Mouse (Mus musculus) brain, embryonic 14.5 days (tissue): ENCODE data around the gene Adamtsl2. TPM values are rescaled to one million over a fixed set of nuclear protein-coding genes. Genes with fewer than 3 reads are reported as not detected.
A peak's percentile ranks its signal among the peaks of the same experiment; 100 is the strongest.

Experiments used
- DNase-seq: peaks from one replicate; pipeline ENCODE4 v3.0.0-alpha.2; 2011; ENCODE audit warnings: low read depth
- CTCF ChIP-seq: fragments of 200-500 bp; IDR thresholded peaks from 2 replicates; pipeline ENCODE4 v1.5.1; 2012; ENCODE audit warnings: inconsistent platforms, mild to moderate bottlenecking, moderate library complexity, borderline replicate concordance; ENCODE audit not compliant: insufficient read depth, insufficient read length; ENCODE audit errors: extremely low read depth
- POLR2A ChIP-seq: fragments of 200-500 bp; IDR thresholded peaks from 2 replicates; pipeline ENCODE4 v1.6.1; 2012; ENCODE audit warnings: mild to moderate bottlenecking, inconsistent platforms, borderline replicate concordance; ENCODE audit not compliant: poor library complexity, insufficient read depth, insufficient read length, severe bottlenecking; ENCODE audit errors: extremely low read depth
- polyA plus RNA-seq: library from polyadenylated mRNA; depleted of rRNA; stranded (reverse); fragments of >200 nt; gene quantifications from 2 replicates; pipeline ENCODE4 v1.2.3, GENCODE M21; 2012

Gene Adamtsl2
- polyA plus RNA-seq, 1 experiment: 14.3 TPM

DNA sequence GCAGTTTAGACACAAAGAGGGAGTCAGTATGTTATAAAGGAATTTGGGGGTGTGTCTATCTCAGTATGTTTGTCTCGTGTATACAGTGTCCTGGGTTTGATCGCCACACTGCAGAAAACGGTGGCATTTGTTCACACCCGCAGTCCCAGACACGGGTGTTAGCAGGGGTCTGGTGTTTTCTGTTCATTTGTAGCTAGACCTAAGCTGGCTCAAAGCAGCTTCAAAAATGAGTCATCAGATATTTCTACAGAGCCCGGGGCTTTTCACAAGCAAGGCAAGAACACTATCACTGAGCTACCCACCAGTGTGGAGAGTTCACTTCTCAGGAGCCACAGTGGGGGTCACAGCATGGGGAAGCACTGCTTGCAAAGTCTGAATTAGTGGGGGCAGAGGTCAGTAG lies 29.8 kb upstream of the Adamtsl2 start:
- DNase-seq: no peak
- TF ChIP-seq CTCF: no peak
- TF ChIP-seq POLR2A: no peak

DNA sequence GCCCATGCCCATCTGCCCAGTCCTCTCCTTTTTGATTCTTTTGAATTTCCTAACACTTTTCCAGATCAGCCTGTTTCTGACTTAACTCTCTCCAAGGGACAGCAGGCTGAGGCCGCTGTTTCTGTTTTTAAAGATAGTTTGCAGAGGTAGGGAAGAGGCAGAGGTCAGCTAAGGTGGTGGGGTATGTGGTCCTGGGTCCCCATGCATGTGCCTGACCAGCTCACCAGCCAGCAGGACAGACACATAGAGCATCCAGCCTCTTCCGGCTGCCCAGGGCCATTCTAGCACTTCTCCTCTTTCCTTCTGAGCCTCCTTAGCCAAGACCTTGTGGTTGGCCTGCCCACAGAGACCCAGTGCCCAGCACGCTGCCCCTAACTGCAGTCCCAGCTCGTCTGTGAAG lies 20.9 kb upstream of the Adamtsl2 start:
- TF ChIP-seq POLR2A (no peak), CTCF (no peak)
- DNase-seq: no peak

DNA sequence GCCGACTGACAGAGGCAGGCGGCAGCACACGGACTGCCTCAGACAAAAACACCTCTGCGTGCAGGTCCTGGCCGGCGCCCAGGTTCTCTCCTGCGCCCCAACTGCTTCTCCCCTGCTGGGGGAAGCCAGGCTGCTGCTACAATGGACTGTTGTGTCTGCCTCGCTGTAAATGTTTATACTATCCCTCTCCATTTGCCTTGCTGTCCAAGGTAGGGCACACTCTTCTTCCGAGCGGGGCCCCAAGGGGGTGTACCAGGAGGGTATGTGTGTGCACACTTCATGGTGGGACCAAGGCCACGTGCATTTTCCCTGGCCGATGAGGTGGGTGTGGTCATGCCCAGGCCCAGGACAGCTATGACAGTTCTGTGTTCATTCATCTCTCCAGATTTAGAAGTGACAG lies 20.4 kb upstream of the Adamtsl2 start:
- DNase-seq: peak; percentile 26
- TF ChIP-seq POLR2A (no peak), CTCF (no peak)

DNA sequence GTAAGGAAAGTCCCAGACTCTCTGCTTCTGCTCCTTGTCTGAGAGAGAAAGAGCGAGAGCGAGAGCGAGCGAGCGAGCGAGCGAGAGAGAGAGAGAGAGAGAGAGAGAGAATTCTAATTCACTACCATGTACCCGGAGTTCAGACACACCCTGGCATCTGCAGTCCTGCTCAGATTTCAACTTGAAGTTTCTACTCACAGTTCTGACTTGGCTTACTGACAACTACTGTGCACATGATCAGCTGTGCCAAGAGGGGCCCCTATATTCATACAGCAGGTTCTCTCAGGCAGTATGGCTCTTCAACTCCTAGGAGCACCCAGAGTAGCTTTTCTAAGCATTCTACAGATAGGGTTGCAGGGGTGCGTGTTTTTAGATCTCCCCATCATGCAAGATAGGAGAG lies 20.0 kb upstream of the Adamtsl2 start:
- DNase-seq: peak; percentile 16
- no peak for TF ChIP-seq CTCF
- TF ChIP-seq POLR2A: no peak

DNA sequence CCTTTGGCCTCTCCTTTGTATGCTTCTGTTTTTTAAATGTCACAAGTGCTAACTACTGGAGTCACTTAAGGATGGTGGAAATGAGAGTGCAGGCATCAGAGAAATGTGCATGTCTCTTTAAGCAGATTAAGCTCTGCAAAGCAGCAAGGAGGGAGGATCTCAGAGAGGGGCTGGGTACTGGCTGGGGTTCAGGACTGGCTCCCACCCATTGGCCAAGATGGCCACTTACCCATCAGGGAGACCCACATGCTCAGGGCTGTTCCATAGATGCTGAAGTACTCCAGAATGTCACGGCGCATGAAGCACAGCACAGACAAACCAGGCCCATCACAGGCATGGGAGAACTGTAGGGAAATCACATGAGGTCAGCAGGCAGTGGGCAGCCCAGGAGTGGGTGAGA lies 12.1 kb upstream of the Adamtsl2 start:
- DNase-seq: no peak
- TF ChIP-seq CTCF: no peak
- TF ChIP-seq POLR2A: no peak

DNA sequence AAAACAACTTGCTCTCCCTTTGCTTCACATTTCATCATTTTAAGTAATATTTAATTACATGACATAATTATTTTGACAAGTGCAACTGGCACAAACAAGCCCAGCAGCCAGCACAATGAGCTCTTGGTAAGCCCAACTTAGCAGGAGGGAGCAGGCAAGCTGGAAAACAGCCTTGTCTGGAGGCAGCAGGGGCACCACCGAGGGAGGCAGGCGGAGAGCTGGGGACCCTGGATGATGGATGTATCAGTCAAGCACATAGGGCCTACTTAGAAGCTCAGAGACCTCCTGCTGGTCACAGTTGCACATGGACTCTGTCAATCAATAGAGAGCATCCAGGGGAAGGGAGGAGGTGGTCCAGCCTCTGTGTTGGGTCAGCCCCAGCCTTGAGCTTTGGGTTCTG lies 11.2 kb upstream of the Adamtsl2 start:
- DNase-seq: no peak
- TF ChIP-seq POLR2A (no peak), CTCF (no peak)

DNA sequence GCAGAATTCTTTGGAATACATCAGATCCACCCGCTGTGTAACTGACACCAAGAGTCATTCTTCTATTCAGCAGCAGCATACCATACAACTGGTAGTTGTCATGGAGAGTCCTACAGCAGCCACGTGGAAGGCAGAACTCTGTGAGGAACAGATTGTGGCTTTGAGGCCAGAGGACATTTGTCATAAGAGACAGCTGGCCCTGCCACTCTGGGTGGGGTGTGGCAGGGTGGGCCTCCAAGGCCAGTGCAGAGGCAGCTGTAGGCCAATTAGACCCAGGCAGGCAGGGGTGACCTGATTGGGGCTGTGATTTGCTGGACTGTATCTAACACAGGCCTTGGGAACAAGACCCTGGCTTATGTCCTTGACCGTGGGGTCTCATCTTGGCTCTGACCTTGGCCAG lies 9.5 kb upstream of the Adamtsl2 start:
- TF ChIP-seq CTCF (no peak), POLR2A (no peak)
- DNase-seq: no peak

DNA sequence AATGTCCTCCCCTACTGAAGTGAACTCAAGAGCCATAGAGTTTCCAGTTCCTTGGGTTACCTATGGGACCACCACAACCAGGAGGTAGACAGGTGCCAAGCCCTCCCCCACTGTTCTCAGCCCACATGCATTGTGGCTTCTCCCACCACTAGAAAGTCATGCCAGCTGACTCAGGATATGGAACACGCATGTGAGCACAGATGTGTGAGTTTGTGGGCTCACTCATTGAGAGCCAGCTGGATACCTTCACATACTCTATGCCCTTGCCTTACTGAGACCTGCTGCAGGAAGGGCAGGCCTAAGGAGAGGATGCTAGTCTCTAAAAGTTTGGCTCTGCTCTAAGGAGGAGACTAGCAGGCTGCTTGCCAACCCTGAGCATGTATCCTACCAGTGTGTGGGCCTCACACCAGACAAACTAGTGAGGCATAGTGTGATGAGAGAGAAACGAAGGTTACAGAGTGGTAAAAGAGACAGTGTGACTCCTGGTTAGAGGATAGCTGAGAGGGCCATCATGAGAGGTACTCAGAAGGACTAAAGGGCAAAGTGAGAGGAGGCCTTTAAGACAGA lies 8.8 kb upstream of the Adamtsl2 start:
- no peak for DNase-seq
- no peak for TF ChIP-seq POLR2A
- TF ChIP-seq CTCF: no peak

DNA sequence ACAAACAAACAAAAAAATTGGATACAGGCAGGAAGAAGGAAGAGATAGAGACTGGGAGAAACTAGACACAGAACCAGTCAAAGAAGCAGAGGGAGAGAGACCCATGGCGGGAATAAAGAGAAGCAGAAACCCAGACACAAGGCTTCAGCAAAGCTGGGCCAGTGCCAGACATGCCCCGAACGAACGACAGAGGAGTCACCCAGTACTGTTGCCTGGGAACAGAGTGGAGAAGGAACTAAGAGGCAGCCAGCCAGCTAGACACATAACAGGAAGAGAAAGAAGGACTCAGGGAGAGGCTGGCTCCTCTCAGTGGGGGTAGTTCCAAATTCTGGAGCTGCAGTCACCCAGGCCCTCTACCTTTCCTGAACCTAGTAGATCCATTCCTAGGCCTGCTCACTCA lies 8.0 kb upstream of the Adamtsl2 start:
- peak; percentile 89 for DNase-seq
- no peak for TF ChIP-seq CTCF
- TF ChIP-seq POLR2A: no peak

DNA sequence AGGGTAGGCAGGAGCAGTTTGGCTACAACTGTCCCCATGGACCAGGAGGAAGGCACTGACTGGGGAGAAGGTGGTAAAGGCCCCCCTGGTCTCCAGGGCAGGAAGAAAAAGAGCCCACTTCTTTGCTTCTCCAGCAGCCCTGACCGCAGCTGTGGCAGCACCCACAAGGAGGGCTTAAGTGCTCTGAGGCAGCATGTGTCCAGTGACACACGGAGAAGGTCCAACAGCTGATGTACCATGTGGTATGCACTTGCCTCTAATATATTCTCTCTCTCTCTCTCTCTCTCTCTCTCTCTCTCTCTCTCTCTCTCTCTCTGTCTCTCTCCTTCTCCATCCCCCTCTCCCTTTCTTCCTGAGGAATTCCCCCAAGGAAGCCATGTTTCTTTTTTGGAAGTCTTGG lies 7.2 kb upstream of the Adamtsl2 start, which contains the start of gene Mymk:
Gene Mymk (minus strand): TSS at position 202 of the 400 bp plus-strand sequence.
- TF ChIP-seq POLR2A (no peak), CTCF (no peak)

DNA sequence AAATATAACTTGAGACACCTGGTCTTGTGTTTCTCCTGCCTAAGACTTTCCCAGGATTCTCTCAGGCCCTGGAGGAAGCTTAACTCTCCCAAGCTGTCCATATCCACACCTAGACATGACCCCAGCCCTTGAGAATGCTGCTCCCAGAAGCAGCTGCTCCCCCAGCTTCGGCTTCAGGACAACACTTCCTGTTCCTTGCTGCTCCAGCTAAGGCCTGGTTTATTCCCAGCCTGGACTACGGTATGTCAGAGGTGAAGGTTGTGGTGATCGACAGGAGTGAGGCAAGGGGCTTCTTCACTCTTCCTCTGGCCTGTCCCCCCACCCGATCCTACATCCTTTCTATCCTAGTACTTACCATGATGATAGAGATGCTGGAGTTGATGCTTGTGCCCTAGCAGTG lies 5.8 kb upstream of the Adamtsl2 start:
- no peak for DNase-seq
- TF ChIP-seq POLR2A (no peak), CTCF (no peak)

More for the DNA sequence above, 7.2 kb upstream of the Adamtsl2 start, which contains the start of gene Mymk:
- DNase-seq: no peak

DNA sequence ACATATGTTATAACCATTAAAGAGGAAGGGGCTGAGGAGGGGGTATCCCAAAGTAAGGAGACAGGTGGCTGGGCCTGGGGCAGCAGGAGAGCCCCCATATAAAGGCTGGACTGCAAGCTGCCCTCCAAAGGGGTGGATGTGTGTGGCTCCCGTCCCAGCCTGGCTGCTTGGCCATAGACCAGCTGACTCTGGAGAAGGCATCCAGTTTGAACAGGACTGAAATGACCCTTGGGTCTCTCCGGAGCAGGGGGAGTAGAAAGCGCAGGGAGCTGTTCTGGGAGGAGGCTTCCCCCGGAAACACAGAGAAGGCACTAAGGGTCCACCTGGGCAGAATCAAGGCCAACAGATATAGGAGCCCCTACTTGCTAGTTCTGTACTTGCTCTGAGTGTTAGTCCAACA lies 4.4 kb upstream of the Adamtsl2 start:
- DNase-seq: no peak
- TF ChIP-seq POLR2A (no peak), CTCF (no peak)
